17 mouse cellular contexts compared by ENCODE assay signal in genomic region chr2:172046002-172046401, GRCm38 (mm10). TPM values are rescaled to one million over a fixed set of nuclear protein-coding genes. Genes with fewer than 3 reads are reported as not detected.
DNase-seq lines count a peak whose midpoint lies in the region; ATAC-seq and TF ChIP-seq lines count a peak whose summit lies in the region.
"Had no signal": no experiment of that assay in that cellular context is flagged by ENCODE, and none has a peak within 500 bp of the region (broad histone marks: within the 10 kb centered on the region; RNA-seq: fewer than 3 reads in every experiment).

No protein-coding gene starts in this region.

- H3K36me3 ChIP-seq in heart, embryonic 14.5 days (ENCODE audit: control insufficient read depth, insufficient read depth, low read length): no peaks in the 10 kb centered on the region
- H3K36me3 ChIP-seq in lung, embryonic 14.5 days (ENCODE audit: insufficient read depth): no peaks in the 10 kb centered on the region
- H3K36me3 ChIP-seq in neural tube, embryonic 11.5 days (ENCODE audit: control insufficient read depth, insufficient read depth, low read length): no peaks in the 10 kb centered on the region
- H3K36me3 ChIP-seq: limb, embryonic 12.5 days had no signal

- H3K4me1 ChIP-seq in heart, embryonic 14.5 days (ENCODE audit: control insufficient read depth in 2 of 2, insufficient read depth in 2 of 2, low read length in 2 of 2): peaks cover 12% of the 10 kb centered on the region in 2 experiments
- H3K4me1 ChIP-seq in lung, embryonic 14.5 days (ENCODE audit: insufficient read depth): no peaks in the 10 kb centered on the region
- peaks cover 10% of the 10 kb centered on the region for H3K4me1 ChIP-seq in neural tube, embryonic 11.5 days (ENCODE audit: control insufficient read depth, insufficient read depth, low read length)

- peaks cover 36% of the 10 kb centered on the region for H3K27me3 ChIP-seq in heart, embryonic 14.5 days (ENCODE audit: control insufficient read depth, insufficient read depth, low read length)
- H3K27me3 ChIP-seq in lung, embryonic 14.5 days (ENCODE audit: insufficient read depth, low read length): peaks cover 40% of the 10 kb centered on the region
- peaks cover 35% of the 10 kb centered on the region for H3K27me3 ChIP-seq in neural tube, embryonic 11.5 days (ENCODE audit: control insufficient read depth, insufficient read depth, low read length)

- TF ChIP-seq CTCF in lung, embryonic 14.5 days (IDR thresholded peaks at IDR 0.05; ENCODE audit: low read depth): no peak

- no peak overlapping the region for H3K4me2 ChIP-seq in heart, embryonic 14.5 days (ENCODE audit: low read length)
- no peak overlapping the region for H3K4me2 ChIP-seq in lung, embryonic 14.5 days
- H3K4me2 ChIP-seq in neural tube, embryonic 11.5 days (ENCODE audit: low read depth): no peak overlapping the region
- H3K4me2 ChIP-seq: limb, embryonic 12.5 days had no signal

- H3K9ac ChIP-seq in heart, embryonic 14.5 days (ENCODE audit: low read length): no peak overlapping the region
- no peak overlapping the region for H3K9ac ChIP-seq in lung, embryonic 14.5 days
- H3K9ac ChIP-seq in neural tube, embryonic 11.5 days (ENCODE audit: low read length): no peak overlapping the region
- H3K9ac ChIP-seq: limb, embryonic 12.5 days had no signal

- no peak overlapping the region for H3K27ac ChIP-seq in heart, embryonic 14.5 days (replicated peaks in 1 of 2; ENCODE audit: control insufficient read depth in 1 of 2, insufficient read depth in 1 of 2, low read depth in 2 of 2, low read length in 2 of 2)
- no peak overlapping the region for H3K27ac ChIP-seq in lung, embryonic 14.5 days (ENCODE audit: low read depth)
- H3K27ac ChIP-seq in neural tube, embryonic 11.5 days (ENCODE audit: low read depth, low read length): no peak overlapping the region
- H3K27ac ChIP-seq: limb, embryonic 12.5 days had no signal

- no peak overlapping the region for H3K4me3 ChIP-seq in heart, embryonic 14.5 days (ENCODE audit: control insufficient read depth in 1 of 2, insufficient read depth in 1 of 2, low read depth in 1 of 2, low read length in 2 of 2)
- no peak overlapping the region for H3K4me3 ChIP-seq in lung, embryonic 14.5 days (ENCODE audit: low read depth, low read length)
- H3K4me3 ChIP-seq in neural tube, embryonic 11.5 days (ENCODE audit: low read depth, low read length): no peak overlapping the region
- H3K4me3 ChIP-seq: limb, embryonic 12.5 days had no signal

- no peak for DNase-seq in heart, adult 8-10 months (ENCODE audit: low spot score)
- DNase-seq in lung, embryonic 14.5 days: peak; percentile 13
- no peak for DNase-seq in lung, postnatal 36 days
- DNase-seq in embryo, embryonic 9.5 days (ENCODE audit: extremely low spot score): peak; percentile 48
- peak; percentile 23 for DNase-seq in neural tube, embryonic 11.5 days (ENCODE audit: low spot score)
- DNase-seq in left cerebral cortex, adult 8-10 months (ENCODE audit: low spot score in 2 of 2): no peak
- DNase-seq in thymus, postnatal 4 days: no peak
- DNase-seq: cerebellum, adult 8-10 months; layer of hippocampus, postnatal 36 days; lung, adult 18-20 months; right cerebral cortex, postnatal 25 days had no signal

- peak; percentile 55; the same call in 1 of the 2 replicates for ATAC-seq in heart, embryonic 14.5 days (ENCODE audit: insufficient number of reproducible peaks, insufficient read depth, low FRiP score, low read depth)
- ATAC-seq in lung, embryonic 14.5 days (ENCODE audit: insufficient read depth): peak; percentile 30; the same call in 1 of the 2 replicates
- no peak for ATAC-seq in neural tube, embryonic 11.5 days (ENCODE audit: insufficient read depth, low FRiP score, low TSS enrichment)
- ATAC-seq: activated CD4-positive, CD25-positive, alpha-beta regulatory T cell, adult 4 months; CD4-positive, CD25-positive, alpha-beta regulatory T cell, adult 4 months; inflammation-experienced regulatory T-cells, adult 6 months had no signal

- H3K9me3 ChIP-seq in heart, embryonic 14.5 days (ENCODE audit: control insufficient read depth, low read length): no peaks in the 10 kb centered on the region
- H3K9me3 ChIP-seq in lung, embryonic 14.5 days (ENCODE audit: low read depth, low read length): no peaks in the 10 kb centered on the region
- H3K9me3 ChIP-seq in neural tube, embryonic 11.5 days (ENCODE audit: control insufficient read depth, low read length): no peaks in the 10 kb centered on the region
- H3K9me3 ChIP-seq: limb, embryonic 12.5 days had no signal

- 29% methylated on average over 7 of the region's 7 CpGs for WGBS in heart, embryonic 14.5 days
- 27% methylated on average over 7 of the region's 7 CpGs for WGBS in lung, embryonic 14.5 days
- WGBS in neural tube, embryonic 11.5 days: 38% methylated on average over 7 of the region's 7 CpGs

RNA-seq across cellular contexts. Expression of gene Cbln4, which starts 2.7 kb away (rescaled TPM):
- 0.07 TPM in 1 of 2 replicates, not detected in the other for polyA plus RNA-seq in heart, embryonic 14.5 days (2014; fragmentation: Nextera tagmentation; extraction: Ambion mirVana)
- total RNA-seq in heart, adult 8-10 months (2022): not detected
- polyA plus RNA-seq in lung, embryonic 14.5 days (2014; fragmentation: Nextera tagmentation; extraction: Ambion mirVana): not detected in 2 replicates
- 3.0 and 3.2 TPM in 2 replicates for polyA plus RNA-seq in neural tube, embryonic 11.5 days (2014; fragmentation: Nextera tagmentation; extraction: Ambion mirVana)
- 10 to 100 TPM; 10.4 to 15.7 (median 14.0) TPM for total RNA-seq in left cerebral cortex, adult 8-10 months (2022)
- total RNA-seq: granulocyte monocyte progenitor cell, adult 5-6 weeks had no signal
- polyA plus RNA-seq: activated CD4-positive, CD25-positive, alpha-beta regulatory T cell, adult 4 months had no signal

Comparison
In these comparisons a context has a peak if more than half of its experiments do, and no peak if none do; other contexts are left out.
1. DNase-seq: peak in lung, embryonic 14.5 days (single experiment), embryo, embryonic 9.5 days (single experiment) and neural tube, embryonic 11.5 days (single experiment); none in heart, adult 8-10 months (single experiment), lung, postnatal 36 days (single experiment), left cerebral cortex, adult 8-10 months (0 of 2) and thymus, postnatal 4 days (single experiment).